17 mouse cellular contexts compared by ENCODE assay signal in the genomic region with DNA sequence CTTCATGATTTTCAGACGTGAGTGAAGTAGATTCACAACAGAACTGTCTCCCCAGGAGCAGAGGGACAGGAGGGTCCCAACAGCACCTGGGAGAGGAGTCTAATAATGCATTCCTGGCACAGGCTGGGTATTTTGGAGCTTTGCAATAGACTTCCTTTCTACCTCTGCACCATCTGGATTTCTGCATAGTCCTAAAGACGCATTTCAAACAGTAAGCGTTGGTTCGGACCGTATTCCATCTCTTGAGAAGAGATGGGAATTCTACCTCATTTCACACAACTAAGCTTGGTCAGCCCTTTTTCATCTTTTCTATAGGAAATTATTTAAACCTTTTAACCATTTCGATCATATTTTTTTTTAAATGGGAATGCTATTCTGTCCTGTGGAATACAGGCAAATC.
DNase-seq lines count a peak whose midpoint lies in the region; ATAC-seq lines count a peak whose summit lies in the region.
"Had no signal": no experiment of that assay in that cellular context is flagged by ENCODE, and none has a peak within 500 bp of the region (broad histone marks: within the 10 kb centered on the region; RNA-seq: fewer than 3 reads in every experiment).

No protein-coding gene starts in this region.

- H3K27me3 ChIP-seq in forebrain, embryonic 10.5 days (ENCODE audit: poor library complexity, severe bottlenecking): no peaks in the 10 kb centered on the region
- no peaks in the 10 kb centered on the region for H3K27me3 ChIP-seq in hindbrain, embryonic 15.5 days
- no peaks in the 10 kb centered on the region for H3K27me3 ChIP-seq in midbrain, embryonic 16.5 days (ENCODE audit: control insufficient read depth, insufficient read depth, low read depth, low read length)
- H3K27me3 ChIP-seq: heart, embryonic 12.5 days; liver, embryonic 13.5 days had no signal

- H3K9ac ChIP-seq in hindbrain, embryonic 15.5 days: no peak overlapping the region
- no peak overlapping the region for H3K9ac ChIP-seq in midbrain, embryonic 16.5 days (ENCODE audit: low read depth, low read length)
- H3K9ac ChIP-seq: heart, embryonic 12.5 days; liver, embryonic 13.5 days had no signal

- H3K4me2 ChIP-seq in hindbrain, embryonic 15.5 days: no peak overlapping the region
- H3K4me2 ChIP-seq in midbrain, embryonic 16.5 days (ENCODE audit: low read length): no peak overlapping the region
- H3K4me2 ChIP-seq: heart, embryonic 12.5 days; liver, embryonic 13.5 days had no signal

- peak; percentile 5 for DNase-seq in embryo, embryonic 11 days
- DNase-seq in embryo, embryonic 9.5 days (ENCODE audit: extremely low spot score): no peak
- no peak for DNase-seq in forebrain, embryonic 10.5 days (ENCODE audit: extremely low spot score, low spot score)
- DNase-seq in right cerebral cortex, postnatal 4 days: no peak
- no peak for DNase-seq in adrenal gland, postnatal 25 days
- DNase-seq in right cerebral cortex, adult 2 months (ENCODE audit: low spot score in 2 of 2): no peak
- DNase-seq: adrenal gland, postnatal 36 days; cerebellum, postnatal 10 days; gastrocnemius, postnatal 10 days; heart, postnatal 36 days; kidney, adult 11 months; kidney, postnatal 10 days; liver, embryonic 13.5 days; thymus, adult 18-20 months had no signal

- peaks cover 15% of the 10 kb centered on the region for H3K4me1 ChIP-seq in forebrain, embryonic 10.5 days
- peaks cover 9% of the 10 kb centered on the region; the same call in 1 of the 2 replicates for H3K4me1 ChIP-seq in hindbrain, embryonic 15.5 days (replicated peaks)
- H3K4me1 ChIP-seq in midbrain, embryonic 16.5 days (ENCODE audit: control insufficient read depth, insufficient read depth, low read length): peaks cover 7% of the 10 kb centered on the region; the same call in 1 of the 2 replicates
- H3K4me1 ChIP-seq: heart, embryonic 12.5 days; liver, embryonic 13.5 days had no signal

- H3K36me3 ChIP-seq in forebrain, embryonic 10.5 days (replicated peaks): no peaks in the 10 kb centered on the region
- no peaks in the 10 kb centered on the region for H3K36me3 ChIP-seq in hindbrain, embryonic 15.5 days
- H3K36me3 ChIP-seq in midbrain, embryonic 16.5 days (ENCODE audit: control insufficient read depth, insufficient read depth, low read length): no peaks in the 10 kb centered on the region
- H3K36me3 ChIP-seq: heart, embryonic 12.5 days; liver, embryonic 13.5 days had no signal

- H3K9me3 ChIP-seq in forebrain, embryonic 10.5 days: no peaks in the 10 kb centered on the region
- H3K9me3 ChIP-seq in hindbrain, embryonic 15.5 days: no peaks in the 10 kb centered on the region
- no peaks in the 10 kb centered on the region for H3K9me3 ChIP-seq in midbrain, embryonic 16.5 days (replicated peaks; ENCODE audit: control insufficient read depth, low read length, poor library complexity, severe bottlenecking)
- H3K9me3 ChIP-seq: heart, embryonic 12.5 days; liver, embryonic 13.5 days had no signal

- WGBS in forebrain, embryonic 10.5 days: 72% methylated on average over 6 of the region's 6 CpGs
- 43% methylated on average over 6 of the region's 6 CpGs for WGBS in hindbrain, embryonic 15.5 days
- 25% methylated on average over 6 of the region's 6 CpGs for WGBS in midbrain, embryonic 16.5 days

- H3K27ac ChIP-seq in forebrain, embryonic 10.5 days: 0 out of 2 replicates have a peak overlapping the region, but pooled peaks have one; percentile 60
- H3K27ac ChIP-seq in hindbrain, embryonic 15.5 days (replicated peaks): peak overlapping the region; percentile 56; the same call in 1 of the 2 replicates
- peak overlapping the region; percentile 31; the same call in 1 of the 2 replicates for H3K27ac ChIP-seq in midbrain, embryonic 16.5 days (ENCODE audit: low read length)
- H3K27ac ChIP-seq: liver, embryonic 13.5 days had no signal

- no peak overlapping the region for H3K4me3 ChIP-seq in forebrain, embryonic 10.5 days
- no peak overlapping the region for H3K4me3 ChIP-seq in hindbrain, embryonic 15.5 days
- H3K4me3 ChIP-seq in midbrain, embryonic 16.5 days (ENCODE audit: low read depth, low read length): no peak overlapping the region
- H3K4me3 ChIP-seq: heart, embryonic 12.5 days; liver, embryonic 13.5 days had no signal

- ATAC-seq in hindbrain, embryonic 15.5 days (ENCODE audit: low FRiP score, low read depth): no peak
- peak; percentile 36; the same call in 1 of the 2 replicates for ATAC-seq in midbrain, embryonic 16.5 days
